Mouse (Mus musculus): Measurements from ENCODE around the gene Irgm1.
"Not testable (repeated sequence)": the region's sequence is repeated elsewhere in the genome, so short reads cannot be mapped to it uniquely, and the experiment has no call there.

Gene Irgm1

GRCm38 (mm10) chr11:48833731-48834639 lies 37.5 kb downstream of the Irgm1 start:
- DNase-seq (ENCODE audit: inconsistent age in 2 of 2, low spot score in 1 of 2), result peak; percentile 92 to 99

DNA sequence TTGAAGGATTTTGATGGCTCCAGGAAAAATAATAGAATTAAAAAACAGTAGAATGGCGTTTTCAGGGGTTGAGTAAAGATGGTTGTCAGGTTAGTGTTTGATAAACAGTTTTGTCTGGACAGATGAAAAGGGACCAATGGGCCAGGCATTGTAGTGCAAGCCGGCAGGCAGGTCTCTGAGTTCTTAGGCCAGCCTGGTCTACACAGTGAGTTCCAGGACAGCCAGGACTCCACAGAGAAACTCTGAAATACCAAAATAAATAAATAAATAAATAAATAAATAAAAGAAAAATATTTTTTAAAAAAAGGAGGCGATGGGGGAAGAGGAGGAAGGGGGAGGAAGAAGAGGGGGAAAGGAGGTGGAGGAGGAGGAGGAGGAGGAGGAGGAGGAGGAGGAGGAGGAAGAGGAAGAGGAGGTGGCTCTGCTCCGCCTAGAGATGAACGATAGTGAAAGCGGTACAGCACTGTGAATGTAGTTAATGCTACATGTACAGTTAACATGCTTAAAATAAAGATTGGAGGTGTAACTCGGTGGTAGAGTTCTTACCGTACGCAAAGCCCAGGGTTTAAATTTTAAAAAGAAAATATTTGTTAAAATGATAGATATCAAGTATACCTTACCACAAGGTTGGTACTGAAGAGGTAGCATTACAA lies 38.3 kb downstream of the Irgm1 start:
- DNase-seq (ENCODE audit: inconsistent age in 2 of 2, low spot score in 1 of 2), result no peak

- no peak for DNase-seq (ENCODE audit: inconsistent age in 2 of 2, low spot score in 1 of 2)
Measured at GRCm38 (mm10) chr11:48831273-48831672, 40.2 kb downstream of the Irgm1 start.

- no peak for DNase-seq (ENCODE audit: inconsistent age in 2 of 2, low spot score in 1 of 2)
Measured at GRCm38 (mm10) chr11:48830279-48830678, 41.2 kb downstream of the Irgm1 start.

GRCm38 (mm10) chr11:48827926-48828325 lies 43.6 kb downstream of the Irgm1 start:
- DNase-seq (ENCODE audit: inconsistent age in 2 of 2, low spot score in 1 of 2), result no peak

GRCm38 (mm10) chr11:48826752-48827096 lies 44.8 kb downstream of the Irgm1 start:
- DNase-seq (ENCODE audit: inconsistent age in 2 of 2, low spot score in 1 of 2), result peak in 1 of 2 experiments; percentile 62

GRCm38 (mm10) chr11:48825979-48826751 lies 45.3 kb downstream of the Irgm1 start, which contains the start of the genes Trim7 and Gm12184:
Gene Trim7 (plus strand): TSS chr11:48826140.
Gene Gm12184 (minus strand): TSS chr11:48826655.
- peak; percentile 53 to 86 for DNase-seq (ENCODE audit: inconsistent age in 2 of 2, low spot score in 1 of 2)

- DNase-seq (ENCODE audit: inconsistent age in 2 of 2, low spot score in 1 of 2), result peak in 1 of 2 experiments; percentile 62
Measured at GRCm38 (mm10) chr11:48824311-48824830, 47.1 kb downstream of the Irgm1 start.

- peak; percentile 63 to 92 for DNase-seq (ENCODE audit: inconsistent age in 2 of 2, low spot score in 1 of 2)
Measured at GRCm38 (mm10) chr11:48823536-48823972, 47.9 kb downstream of the Irgm1 start.

DNA sequence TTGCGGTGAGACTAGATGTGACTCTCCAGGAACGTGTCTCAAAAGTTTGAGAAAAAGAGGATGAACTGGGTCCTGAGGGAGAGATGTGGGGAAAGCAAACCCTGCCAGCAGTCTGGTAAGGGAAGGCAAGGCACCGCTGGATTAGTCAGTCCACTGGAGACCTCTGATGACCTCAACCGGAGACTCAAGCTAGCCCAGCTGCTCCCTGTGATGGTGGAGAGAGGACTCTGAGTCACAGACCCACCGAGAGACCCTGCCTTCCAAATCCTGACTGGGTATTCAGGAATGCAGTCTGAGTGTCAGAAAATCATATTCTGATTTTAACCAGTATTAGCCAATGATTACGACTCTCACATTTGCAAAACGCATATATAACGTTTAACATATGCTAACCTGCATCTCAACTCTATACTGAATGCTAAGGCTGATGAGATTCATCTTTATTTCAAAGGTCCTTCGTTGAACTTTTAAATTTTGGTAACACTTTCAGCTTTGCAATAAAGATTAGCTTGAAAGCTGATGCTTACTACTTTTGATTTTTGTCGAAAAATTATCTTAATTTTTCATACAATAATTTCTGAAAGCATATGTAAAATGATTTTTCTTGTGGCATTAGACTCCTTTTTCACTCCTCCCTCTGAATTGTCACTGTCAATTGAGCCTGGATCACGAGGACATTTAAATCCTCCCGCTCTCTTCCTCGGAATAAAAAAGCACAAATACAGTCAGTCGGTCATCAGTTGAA lies 48.5 kb downstream of the Irgm1 start:
- DNase-seq (ENCODE audit: inconsistent age in 2 of 2, low spot score in 1 of 2), result no peak

- DNase-seq (ENCODE audit: inconsistent age in 2 of 2, low spot score in 1 of 2), result not testable (repeated sequence)
Measured at GRCm38 (mm10) chr11:48821299-48821698, 50.2 kb downstream of the Irgm1 start.

- peak in 1 of 2 experiments; percentile 43 for DNase-seq (ENCODE audit: inconsistent age in 2 of 2, low spot score in 1 of 2)
Measured at GRCm38 (mm10) chr11:48820308-48820674, 51.2 kb downstream of the Irgm1 start.

DNA sequence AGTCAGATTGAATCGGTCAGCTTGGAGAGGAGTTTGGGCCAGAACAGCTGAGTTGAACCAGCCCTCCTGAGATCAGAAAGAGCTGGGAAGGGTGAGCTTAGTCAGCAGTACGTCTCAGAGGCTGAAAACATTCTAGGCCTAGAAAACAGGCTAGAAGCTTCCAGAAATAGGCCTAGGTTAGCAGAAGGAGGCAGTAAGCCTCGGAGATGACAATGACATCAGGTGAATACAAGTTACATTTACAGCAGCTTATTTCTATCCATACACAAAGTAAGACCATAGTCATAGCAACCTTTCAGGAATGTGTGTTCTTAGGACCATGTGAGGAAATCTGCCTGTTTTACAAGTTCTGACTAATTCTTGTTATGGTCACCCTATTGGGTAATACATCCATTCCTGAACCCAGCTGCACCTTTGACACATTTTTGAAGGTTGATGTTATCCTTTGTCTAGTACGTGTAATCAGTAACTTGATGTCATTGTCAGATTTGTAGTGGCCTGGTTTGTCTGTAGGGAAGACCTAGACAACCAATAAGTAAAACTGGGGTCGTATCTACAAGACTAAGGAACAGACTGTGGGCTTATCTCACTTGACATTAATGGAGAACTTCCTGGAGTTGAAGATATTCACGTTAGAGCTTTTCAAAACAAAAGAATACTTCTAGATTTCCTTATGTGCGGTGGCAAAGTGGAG lies 51.7 kb downstream of the Irgm1 start:
- DNase-seq (ENCODE audit: inconsistent age in 2 of 2, low spot score in 1 of 2), result no peak

- DNase-seq (ENCODE audit: inconsistent age in 2 of 2, low spot score in 1 of 2), result peak; percentile 85 to 98
Measured at GRCm38 (mm10) chr11:48818346-48818745, 53.1 kb downstream of the Irgm1 start.

- no peak for DNase-seq (ENCODE audit: inconsistent age in 2 of 2, low spot score in 1 of 2)
Measured at GRCm38 (mm10) chr11:48817794-48818193, 53.7 kb downstream of the Irgm1 start.

DNA sequence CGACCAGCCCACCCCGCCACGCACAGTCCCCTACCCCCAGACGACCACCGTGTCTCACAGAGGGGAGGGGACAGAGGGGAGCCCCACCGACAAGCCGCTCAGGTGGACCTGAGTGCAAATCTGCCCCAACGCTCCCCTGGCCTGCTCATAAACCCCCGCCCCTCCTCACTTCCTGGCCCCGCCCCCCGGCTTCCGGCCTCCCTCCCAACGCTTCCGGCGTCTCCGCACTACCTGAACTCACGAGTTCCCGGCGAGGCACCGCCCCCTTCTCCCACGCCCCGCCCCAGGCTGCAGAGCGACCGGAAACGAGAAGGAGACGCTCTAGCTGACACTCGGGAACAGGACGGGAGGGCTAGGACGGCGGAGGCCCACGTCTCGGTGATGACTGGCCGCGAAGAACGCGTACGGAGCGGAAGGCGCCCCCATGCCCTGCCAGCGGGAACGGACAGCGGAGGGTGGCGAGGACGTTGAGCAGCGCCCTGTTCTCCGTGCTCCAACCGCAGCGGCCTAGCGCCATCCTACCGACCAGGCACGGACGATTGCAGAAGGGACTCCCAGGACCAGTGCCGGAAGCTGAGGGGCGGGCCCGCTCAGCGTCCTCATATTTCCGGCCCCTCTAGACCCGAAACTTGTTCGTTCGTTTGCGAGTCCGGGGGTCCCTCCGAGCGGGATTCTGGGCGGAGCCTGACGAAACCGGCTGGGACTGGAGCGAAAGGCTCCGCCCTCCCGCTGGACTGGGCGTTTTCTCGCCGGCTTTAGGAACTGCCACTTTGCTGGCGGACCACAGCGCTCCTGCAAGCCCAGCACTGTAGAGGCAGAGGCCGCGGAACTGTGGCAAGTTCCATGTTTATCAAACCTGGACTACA lies 54.5 kb downstream of the Irgm1 start, which contains the start of gene Trim41:
Trim41 (minus strand) TSS at position 554 of the 866 bp plus-strand sequence.
- peak; percentile 99 to 100 for DNase-seq (ENCODE audit: inconsistent age in 2 of 2, low spot score in 1 of 2)

DNA sequence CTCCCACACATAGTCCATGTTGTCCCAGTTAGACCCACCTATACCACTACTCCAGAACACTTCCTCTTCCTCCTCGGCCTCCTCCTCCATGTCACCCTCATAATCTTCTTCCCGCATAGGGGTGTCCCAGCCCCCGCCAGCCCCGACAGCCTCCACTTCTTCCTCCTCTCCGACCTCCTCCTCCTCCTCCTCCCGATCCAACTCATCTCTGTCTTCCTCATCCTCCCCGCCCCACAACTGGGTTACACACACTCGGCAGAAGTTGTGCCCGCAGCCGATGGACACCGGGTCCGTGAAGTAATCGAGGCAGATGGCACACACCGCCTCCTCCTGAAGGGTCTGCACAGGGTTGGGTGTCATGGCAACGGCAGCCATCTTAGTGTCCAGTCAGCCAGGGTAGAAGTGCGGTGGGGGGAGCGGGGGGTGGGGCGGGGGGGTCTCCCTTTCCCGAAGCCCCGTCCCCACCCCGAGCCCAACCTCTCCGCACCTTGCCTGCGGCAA lies 55.2 kb downstream of the Irgm1 start:
- peak in 1 of 2 experiments; percentile 67 for DNase-seq (ENCODE audit: inconsistent age in 2 of 2, low spot score in 1 of 2)

- DNase-seq (ENCODE audit: inconsistent age in 2 of 2, low spot score in 1 of 2), result peak; percentile 51 to 69
Measured at GRCm38 (mm10) chr11:48815851-48816250, 55.6 kb downstream of the Irgm1 start.
